Mouse (Mus musculus): ENCODE data around the gene Dmgdh. TPM values are rescaled to one million over a fixed set of nuclear protein-coding genes. Genes with fewer than 3 reads are reported as not detected.

Dmgdh gene
- polyA plus RNA-seq, 1 experiment, result not detected

GRCm38 (mm10) chr13:93690821-93691220, 16.6 kb downstream of the Dmgdh start:
- no peaks in the 10 kb centered on the region for H3K4me1 ChIP-seq (ENCODE audit: control insufficient read depth, insufficient read depth, low read length)
- H3K4me3 ChIP-seq (ENCODE audit: insufficient read depth, low read depth, low read length), result no peak overlapping the region
- no peak overlapping the region for H3K27ac ChIP-seq (ENCODE audit: insufficient read depth, low read depth, low read length)
- WGBS, result 90% methylated on average over 1 of the region's 1 CpGs
- TF ChIP-seq CTCF (IDR thresholded peaks at IDR 0.05; ENCODE audit: insufficient read depth, low read depth, low read length) (no peak), POLR2A (IDR thresholded peaks at IDR 0.05; ENCODE audit: insufficient read depth, low read depth, low read length) (no peak)

GRCm38 (mm10) chr13:93698866-93699265, 24.6 kb downstream of the Dmgdh start:
- Histone ChIP-seq H3K4me3 (ENCODE audit: insufficient read depth, low read depth, low read length) (no peak overlapping the region), H3K4me1 (ENCODE audit: control insufficient read depth, insufficient read depth, low read length) (peaks cover 4% of the 10 kb centered on the region; the same call in 1 of the 2 replicates), H3K27ac (ENCODE audit: insufficient read depth, low read depth, low read length) (no peak overlapping the region)
- WGBS, result 58% methylated on average over 6 of the region's 6 CpGs
- no peak for TF ChIP-seq CTCF (IDR thresholded peaks at IDR 0.05; ENCODE audit: insufficient read depth, low read depth, low read length)
- no peak for TF ChIP-seq POLR2A (IDR thresholded peaks at IDR 0.05; ENCODE audit: insufficient read depth, low read depth, low read length)

GRCm38 (mm10) chr13:93705697-93706096, 31.5 kb downstream of the Dmgdh start:
- WGBS, result 84% methylated on average over 4 of the region's 4 CpGs
- Histone ChIP-seq H3K4me1 (ENCODE audit: control insufficient read depth, insufficient read depth, low read length) (peaks cover 4% of the 10 kb centered on the region; the same call in 1 of the 2 replicates), H3K27ac (ENCODE audit: insufficient read depth, low read depth, low read length) (no peak overlapping the region), H3K4me3 (ENCODE audit: insufficient read depth, low read depth, low read length) (no peak overlapping the region)
- TF ChIP-seq CTCF (IDR thresholded peaks at IDR 0.05; ENCODE audit: insufficient read depth, low read depth, low read length) (no peak), POLR2A (IDR thresholded peaks at IDR 0.05; ENCODE audit: insufficient read depth, low read depth, low read length) (no peak)

GRCm38 (mm10) chr13:93707271-93707670, 33.0 kb downstream of the Dmgdh start:
- H3K27ac ChIP-seq (ENCODE audit: insufficient read depth, low read depth, low read length), result no peak overlapping the region
- no peak for TF ChIP-seq CTCF (IDR thresholded peaks at IDR 0.05; ENCODE audit: insufficient read depth, low read depth, low read length)
- TF ChIP-seq POLR2A (IDR thresholded peaks at IDR 0.05; ENCODE audit: insufficient read depth, low read depth, low read length), result no peak
- H3K4me1 ChIP-seq (ENCODE audit: control insufficient read depth, insufficient read depth, low read length), result no peaks in the 10 kb centered on the region
- 79% methylated on average over 4 of the region's 4 CpGs for WGBS
- no peak overlapping the region for H3K4me3 ChIP-seq (ENCODE audit: insufficient read depth, low read depth, low read length)

- TF ChIP-seq POLR2A (IDR thresholded peaks at IDR 0.05; ENCODE audit: insufficient read depth, low read depth, low read length) (no peak), CTCF (IDR thresholded peaks at IDR 0.05; ENCODE audit: insufficient read depth, low read depth, low read length) (no peak)
- Histone ChIP-seq H3K27ac (ENCODE audit: insufficient read depth, low read depth, low read length) (no peak overlapping the region), H3K4me1 (ENCODE audit: control insufficient read depth, insufficient read depth, low read length) (no peaks in the 10 kb centered on the region), H3K4me3 (ENCODE audit: insufficient read depth, low read depth, low read length) (no peak overlapping the region)
- 93% methylated on average over 4 of the region's 4 CpGs for WGBS
These were observed 36.1 kb downstream of the Dmgdh start for GRCm38 (mm10) chr13:93710325-93710724.

GRCm38 (mm10) chr13:93711226-93711625, 37.0 kb downstream of the Dmgdh start:
- Histone ChIP-seq H3K27ac (ENCODE audit: insufficient read depth, low read depth, low read length) (no peak overlapping the region), H3K4me1 (ENCODE audit: control insufficient read depth, insufficient read depth, low read length) (no peaks in the 10 kb centered on the region), H3K4me3 (ENCODE audit: insufficient read depth, low read depth, low read length) (no peak overlapping the region)
- TF ChIP-seq POLR2A (IDR thresholded peaks at IDR 0.05; ENCODE audit: insufficient read depth, low read depth, low read length) (no peak), CTCF (IDR thresholded peaks at IDR 0.05; ENCODE audit: insufficient read depth, low read depth, low read length) (no peak)
- 94% methylated on average over 4 of the region's 4 CpGs for whole genome bisulfite sequencing

- H3K27ac ChIP-seq (ENCODE audit: insufficient read depth, low read depth, low read length), result no peak overlapping the region
- TF ChIP-seq CTCF (IDR thresholded peaks at IDR 0.05; ENCODE audit: insufficient read depth, low read depth, low read length) (no peak), POLR2A (IDR thresholded peaks at IDR 0.05; ENCODE audit: insufficient read depth, low read depth, low read length) (no peak)
- 90% methylated on average over 4 of the region's 4 CpGs for WGBS
- no peak overlapping the region for H3K4me3 ChIP-seq (ENCODE audit: insufficient read depth, low read depth, low read length)
- no peaks in the 10 kb centered on the region for H3K4me1 ChIP-seq (ENCODE audit: control insufficient read depth, insufficient read depth, low read length)
These were observed 38.1 kb downstream of the Dmgdh start for GRCm38 (mm10) chr13:93712362-93712761.

GRCm38 (mm10) chr13:93713826-93714225, 39.6 kb downstream of the Dmgdh start:
- TF ChIP-seq CTCF (IDR thresholded peaks at IDR 0.05; ENCODE audit: insufficient read depth, low read depth, low read length), result no peak
- no peak for TF ChIP-seq POLR2A (IDR thresholded peaks at IDR 0.05; ENCODE audit: insufficient read depth, low read depth, low read length)
- H3K4me3 ChIP-seq (ENCODE audit: insufficient read depth, low read depth, low read length), result no peak overlapping the region
- H3K4me1 ChIP-seq (ENCODE audit: control insufficient read depth, insufficient read depth, low read length), result 0 out of 2 replicates have a peak, but pooled peaks cover 2% of the 10 kb centered on the region
- WGBS, result 97% methylated on average over 3 of the region's 3 CpGs
- H3K27ac ChIP-seq (ENCODE audit: insufficient read depth, low read depth, low read length), result no peak overlapping the region

- H3K4me3 ChIP-seq (ENCODE audit: insufficient read depth, low read depth, low read length), result no peak overlapping the region
- 60% methylated on average over 7 of the region's 7 CpGs for WGBS
- H3K27ac ChIP-seq (ENCODE audit: insufficient read depth, low read depth, low read length), result no peak overlapping the region
- H3K4me1 ChIP-seq (ENCODE audit: control insufficient read depth, insufficient read depth, low read length), result 0 out of 2 replicates have a peak, but pooled peaks cover 2% of the 10 kb centered on the region
- TF ChIP-seq POLR2A (IDR thresholded peaks at IDR 0.05; ENCODE audit: insufficient read depth, low read depth, low read length) (no peak), CTCF (IDR thresholded peaks at IDR 0.05; ENCODE audit: insufficient read depth, low read depth, low read length) (no peak)
These were observed 42.9 kb downstream of the Dmgdh start for GRCm38 (mm10) chr13:93717113-93717512.

- Histone ChIP-seq H3K27ac (ENCODE audit: insufficient read depth, low read depth, low read length) (no peak overlapping the region), H3K4me1 (ENCODE audit: control insufficient read depth, insufficient read depth, low read length) (0 out of 2 replicates have a peak, but pooled peaks cover 2% of the 10 kb centered on the region), H3K4me3 (ENCODE audit: insufficient read depth, low read depth, low read length) (no peak overlapping the region)
- peak; percentile 49; the same call in 1 of the 2 replicates for TF ChIP-seq CTCF (IDR thresholded peaks at IDR 0.05; ENCODE audit: insufficient read depth, low read depth, low read length)
- TF ChIP-seq POLR2A (IDR thresholded peaks at IDR 0.05; ENCODE audit: insufficient read depth, low read depth, low read length), result no peak
- 1% methylated on average over 7 of the region's 7 CpGs for WGBS
These were observed 44.7 kb downstream of the Dmgdh start for GRCm38 (mm10) chr13:93718948-93719347.

Data from olfactory bulb, adult 2 months (tissue).